Comparison of ENCODE assay signal across 10 mouse cellular contexts in the genomic region with DNA sequence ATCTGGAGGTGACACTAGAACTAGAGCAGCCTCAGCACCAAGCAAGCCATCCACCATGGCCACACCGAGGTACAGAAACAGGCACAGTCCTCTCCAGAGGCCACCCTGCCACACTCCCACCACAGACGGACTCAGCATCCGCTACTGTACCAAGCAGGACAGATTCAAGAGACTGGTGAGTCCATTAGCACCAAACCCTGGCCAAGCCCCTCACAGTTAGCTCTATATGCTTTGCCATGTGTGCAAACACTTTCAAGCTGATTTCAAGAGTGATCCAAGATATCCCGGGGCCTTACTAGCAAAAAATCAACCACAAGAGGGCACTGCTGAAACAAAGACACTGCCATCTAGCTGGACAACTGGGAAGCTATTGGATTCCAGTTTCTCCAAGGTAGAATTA. TPM values are rescaled to one million over a fixed set of nuclear protein-coding genes. Genes with fewer than 3 reads are reported as not detected.
DNase-seq lines count a peak whose midpoint lies in the region; ATAC-seq and TF ChIP-seq lines count a peak whose summit lies in the region.
"Had no signal": no experiment of that assay in that cellular context is flagged by ENCODE, and none has a peak within 500 bp of the region (broad histone marks: within the 10 kb centered on the region; RNA-seq: fewer than 3 reads in every experiment).

No protein-coding gene starts in this region.

- ATAC-seq in forebrain, postnatal 0 days = peak; percentile 54
- no peak; the same call in 1 of the 2 replicates for ATAC-seq in liver, postnatal 0 days

- no peaks in the 10 kb centered on the region for H3K4me1 ChIP-seq in forebrain, postnatal 0 days (ENCODE audit: insufficient read depth)
- H3K4me1 ChIP-seq in liver, postnatal 0 days (ENCODE audit: insufficient read depth) = no peaks in the 10 kb centered on the region
- H3K4me1 ChIP-seq: embryonic facial prominence, embryonic 13.5 days; liver, embryonic 13.5 days had no signal

- no peak overlapping the region for H3K4me2 ChIP-seq in forebrain, postnatal 0 days (ENCODE audit: low read depth)
- H3K4me2 ChIP-seq in liver, postnatal 0 days (ENCODE audit: low read depth, low read length) = no peak overlapping the region
- H3K4me2 ChIP-seq: embryonic facial prominence, embryonic 13.5 days; liver, embryonic 13.5 days had no signal

- H3K4me3 ChIP-seq in forebrain, postnatal 0 days (ENCODE audit: low read depth, low read length) = no peak overlapping the region
- H3K4me3 ChIP-seq in liver, postnatal 0 days (ENCODE audit: low read depth, low read length) = no peak overlapping the region
- H3K4me3 ChIP-seq: embryonic facial prominence, embryonic 13.5 days; liver, embryonic 13.5 days had no signal

- no peak overlapping the region for H3K9ac ChIP-seq in forebrain, postnatal 0 days
- no peak overlapping the region for H3K9ac ChIP-seq in liver, postnatal 0 days (replicated peaks)
- H3K9ac ChIP-seq: embryonic facial prominence, embryonic 13.5 days; liver, embryonic 13.5 days had no signal

- peak; percentile 8 to 18 for DNase-seq in urinary bladder, adult 18-20 months (ENCODE audit: low spot score in 2 of 2)
- no peak for DNase-seq in urinary bladder, adult 2 months (ENCODE audit: low spot score)
- peak; percentile 31 for DNase-seq in cerebellum, adult 11 months
- peak; percentile 63 for DNase-seq in forebrain, postnatal 0 days
- peak; percentile 69 for DNase-seq in kidney, postnatal 10 days
- DNase-seq in liver, postnatal 0 days = peak; percentile 19
- peak; percentile 54 to 63 for DNase-seq in right cerebral cortex, postnatal 10 days (ENCODE audit: low spot score in 2 of 2)
- no peak for DNase-seq in spleen, postnatal 10 days (ENCODE audit: low spot score in 2 of 2)
- DNase-seq: liver, embryonic 13.5 days had no signal

- H3K36me3 ChIP-seq in forebrain, postnatal 0 days (ENCODE audit: insufficient read depth) = no peaks in the 10 kb centered on the region
- peaks cover 8% of the 10 kb centered on the region for H3K36me3 ChIP-seq in liver, postnatal 0 days (replicated peaks; ENCODE audit: insufficient read depth, low read length)

- H3K27me3 ChIP-seq in forebrain, postnatal 0 days (ENCODE audit: insufficient read depth, low read length) = no peaks in the 10 kb centered on the region
- no peaks in the 10 kb centered on the region for H3K27me3 ChIP-seq in liver, postnatal 0 days (ENCODE audit: insufficient read depth, low read length)
- H3K27me3 ChIP-seq: embryonic facial prominence, embryonic 13.5 days; liver, embryonic 13.5 days had no signal

- peak; percentile 80 for TF ChIP-seq CTCF in forebrain, postnatal 0 days (IDR thresholded peaks at IDR 0.05; ENCODE audit: low read depth)
- TF ChIP-seq CTCF in liver, postnatal 0 days (IDR thresholded peaks at IDR 0.05; ENCODE audit: low read depth) = peak; percentile 79

- no peak overlapping the region for H3K27ac ChIP-seq in forebrain, postnatal 0 days (ENCODE audit: low read depth, low read length)
- H3K27ac ChIP-seq in liver, postnatal 0 days (ENCODE audit: low read depth) = no peak overlapping the region
- H3K27ac ChIP-seq: embryonic facial prominence, embryonic 13.5 days; liver, embryonic 13.5 days had no signal

- WGBS in forebrain, postnatal 0 days = 54% methylated on average over 4 of the region's 4 CpGs
- WGBS in liver, postnatal 0 days (ENCODE audit: insufficient replicate concordance) = 64% methylated on average over 4 of the region's 4 CpGs

- H3K9me3 ChIP-seq in forebrain, postnatal 0 days (ENCODE audit: low read length) = no peaks in the 10 kb centered on the region
- no peaks in the 10 kb centered on the region for H3K9me3 ChIP-seq in liver, postnatal 0 days (ENCODE audit: low read length)
- H3K9me3 ChIP-seq: embryonic facial prominence, embryonic 13.5 days; liver, embryonic 13.5 days had no signal

- TF ChIP-seq EP300 in liver, postnatal 0 days (IDR thresholded peaks at IDR 0.05; ENCODE audit: low read depth) = no peak

RNA-seq across cellular contexts. Expression of a gene that starts 41.9 kb away (rescaled TPM):
- 9.0 and 12.3 TPM in 2 replicates for polyA plus RNA-seq in urinary bladder, adult 2 months (2012; rRNA removed)
- total RNA-seq in forebrain, postnatal 0 days (2014; rRNA removed) = 7.2 and 9.9 TPM in 2 replicates
- 1.3 and 2.7 TPM in 2 replicates for polyA plus RNA-seq in forebrain, postnatal 0 days (2015; fragmentation: Nextera tagmentation; extraction: Ambion mirVana)
- polyA plus RNA-seq in liver, postnatal 0 days (2015; fragmentation: Nextera tagmentation; extraction: Ambion mirVana) = 3.5 and 3.9 TPM in 2 replicates

Comparison
In these comparisons a context has a peak if more than half of its experiments do, and no peak if none do; other contexts are left out.
1. DNase-seq: peak in urinary bladder, adult 18-20 months (2 of 2), cerebellum, adult 11 months (single experiment), forebrain, postnatal 0 days (single experiment), kidney, postnatal 10 days (single experiment), liver, postnatal 0 days (single experiment) and right cerebral cortex, postnatal 10 days (2 of 2); none in urinary bladder, adult 2 months (single experiment) and spleen, postnatal 10 days (0 of 2).